Mouse (Mus musculus): ENCODE results near the gene Grasp.
A peak's percentile ranks its signal among the peaks of the same experiment; 100 is the strongest.

The Grasp gene

DNA sequence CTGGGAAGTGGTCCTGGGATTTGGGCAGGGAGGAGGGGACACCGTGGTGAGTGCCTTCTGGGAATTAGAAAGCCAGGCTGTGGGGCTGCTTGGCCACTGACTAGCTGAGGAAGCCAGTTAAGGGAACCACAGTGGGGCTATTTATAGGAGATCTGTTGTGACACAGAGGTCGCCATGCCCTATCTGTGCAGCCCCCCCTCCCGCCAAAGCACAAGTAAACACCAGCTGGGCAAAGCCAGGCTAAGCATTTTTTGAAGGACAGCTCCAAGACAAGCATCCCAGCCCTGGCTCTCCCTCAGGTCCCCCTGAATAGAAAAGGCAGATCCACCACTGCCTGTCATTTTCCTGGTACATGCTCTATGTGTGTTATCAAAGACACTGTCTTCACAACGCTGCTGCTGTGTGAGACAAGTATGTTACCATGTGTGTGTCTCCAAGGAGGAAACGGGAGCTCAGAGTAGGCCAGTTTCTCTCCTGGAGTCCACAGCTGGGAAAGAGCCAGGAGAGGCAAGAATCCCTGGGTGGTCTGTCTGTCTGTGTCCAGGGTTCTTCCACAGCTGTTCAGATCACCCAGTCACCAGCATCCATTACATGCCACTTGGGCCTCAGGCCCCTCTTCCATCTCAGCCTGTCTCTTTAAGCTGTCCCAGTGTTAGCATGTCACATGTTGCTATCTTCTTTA, 24.2 kb downstream of the Grasp start:
- DNase-seq, result peak in 1 of 2 experiments; percentile 42

DNA sequence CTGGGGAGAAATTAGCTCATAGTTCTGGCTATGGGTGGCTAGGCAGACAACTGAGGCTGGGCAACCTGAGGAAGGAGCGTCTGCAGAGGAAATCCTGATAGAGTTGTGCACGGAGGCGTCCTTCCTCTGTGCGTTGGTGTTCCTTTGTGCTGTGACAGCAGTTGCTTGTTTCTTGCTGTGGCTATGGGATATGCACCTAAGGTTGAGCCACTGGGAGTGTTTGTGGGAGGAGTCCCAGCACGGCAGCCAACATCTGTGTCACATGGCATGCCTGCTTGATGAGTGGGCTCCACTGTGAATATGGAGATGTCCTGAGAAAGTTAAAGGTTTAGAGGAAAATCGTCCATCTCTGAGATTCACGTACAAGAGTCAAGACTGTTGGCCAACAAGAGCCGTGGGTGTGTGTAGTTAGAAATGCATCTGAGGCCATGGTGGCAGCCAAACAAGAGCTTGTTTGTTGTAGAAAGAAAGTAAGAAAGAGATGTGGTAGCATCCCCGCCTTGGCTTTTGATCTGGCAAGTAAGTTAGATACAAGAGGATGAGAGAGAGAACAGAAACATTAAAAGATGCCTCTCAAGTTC, 26.3 kb downstream of the Grasp start:
- DNase-seq, result peak in 1 of 2 experiments; percentile 23

DNA sequence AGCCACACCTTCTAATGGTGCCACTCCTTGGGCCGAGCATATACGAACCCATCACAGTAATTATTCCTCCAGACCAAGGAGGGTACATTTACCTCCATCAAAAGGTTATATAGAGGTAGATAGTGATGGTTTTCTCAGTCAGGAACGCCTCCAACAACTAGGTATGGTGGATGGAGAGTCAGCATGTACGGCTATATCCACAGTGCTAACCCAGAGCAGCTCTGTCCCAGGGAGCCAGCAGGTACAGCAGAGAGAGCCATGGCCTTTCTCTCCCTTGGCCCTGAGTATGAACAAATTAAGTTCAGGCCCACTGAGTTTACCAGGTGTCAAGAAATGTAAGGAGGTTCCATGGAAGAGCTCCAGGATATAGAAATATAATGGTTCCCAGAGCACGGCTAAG, 27.9 kb downstream of the Grasp start:
- no peak for DNase-seq

DNA sequence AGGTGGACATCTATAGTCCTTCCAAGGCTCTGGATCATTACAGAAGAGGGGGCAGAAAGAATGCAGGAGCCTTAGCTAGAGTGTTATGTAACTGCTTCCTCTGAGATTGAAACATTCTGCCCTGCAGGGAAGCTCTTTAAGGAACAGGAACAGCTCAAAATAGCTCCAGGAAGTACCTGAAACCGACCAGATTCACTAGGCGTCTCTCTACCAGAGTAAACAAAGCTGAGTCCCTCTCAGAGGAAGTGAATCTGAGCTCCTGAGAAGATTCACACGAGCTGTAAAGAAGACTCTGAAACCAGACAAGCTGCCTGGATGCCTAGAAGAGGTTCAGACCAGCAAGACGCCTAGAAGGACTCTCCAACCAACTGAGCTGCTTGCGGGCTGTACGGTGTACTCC, 28.6 kb downstream of the Grasp start:
- DNase-seq, result no peak

DNA sequence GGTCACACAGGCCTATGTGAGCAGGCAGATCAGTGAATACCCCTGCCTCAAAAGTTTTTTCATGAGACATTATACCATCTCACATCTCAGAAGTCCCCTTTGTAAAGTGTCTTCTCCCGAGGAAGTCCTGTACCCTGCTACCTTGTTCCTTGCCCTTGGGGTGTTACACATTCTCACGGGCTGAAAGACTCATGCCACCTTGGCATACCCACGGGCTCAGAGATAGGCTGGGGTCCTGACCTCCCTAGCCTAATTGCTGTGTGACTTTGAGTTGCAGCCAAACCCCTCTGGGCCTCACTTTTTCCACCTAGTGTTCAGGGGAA, 29.5 kb downstream of the Grasp start:
- no peak for DNase-seq

DNA sequence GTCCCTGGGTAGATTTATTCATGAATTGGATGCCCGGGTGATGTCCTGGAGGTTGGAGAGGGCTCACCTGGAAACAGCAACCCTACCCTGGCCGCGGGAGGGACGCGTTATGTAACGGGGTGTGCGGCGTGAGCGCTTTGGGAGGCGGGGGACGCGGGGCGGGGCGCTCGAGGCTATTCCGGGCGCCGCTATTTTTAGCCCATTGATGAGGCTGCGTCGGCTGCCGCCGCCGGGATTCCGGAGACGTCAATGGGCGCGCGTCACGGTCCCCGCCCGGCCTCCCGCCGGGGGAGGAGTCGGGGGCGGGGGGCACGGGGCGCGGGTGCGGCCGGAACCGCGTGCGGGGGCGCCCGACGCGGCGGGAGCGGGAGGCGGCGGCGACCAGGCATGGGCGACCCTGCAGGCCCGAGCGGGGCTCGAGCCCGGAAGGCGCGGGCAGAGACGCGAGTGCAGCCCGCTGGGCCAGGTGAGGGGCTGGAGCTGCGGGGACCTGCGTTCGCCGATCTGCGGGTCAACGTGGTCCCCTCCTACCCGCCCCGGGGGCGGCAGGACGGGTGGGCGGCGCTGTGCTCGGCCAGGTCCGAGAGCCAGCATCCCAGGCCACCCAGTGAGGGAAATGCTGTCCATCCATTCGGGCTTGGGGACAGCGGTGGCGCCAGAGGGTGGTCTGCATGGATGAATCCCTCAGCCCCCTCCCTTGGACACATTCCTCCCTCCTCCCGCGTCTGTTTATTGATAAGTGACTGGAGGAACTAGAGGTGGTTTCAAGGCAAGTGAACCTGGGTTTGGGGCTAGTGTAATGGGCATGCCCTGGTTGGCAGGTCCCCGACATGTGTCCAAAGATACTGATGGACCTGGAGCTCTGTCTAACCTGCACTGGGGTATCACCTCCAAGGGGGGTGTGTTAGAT, 30.2 kb downstream of the Grasp start, which contains the start of gene Nr4a1:
Nr4a1 (plus strand) TSS at position 384 of the 910 bp plus-strand sequence.
- DNase-seq, result peak; percentile 75 to 93

DNA sequence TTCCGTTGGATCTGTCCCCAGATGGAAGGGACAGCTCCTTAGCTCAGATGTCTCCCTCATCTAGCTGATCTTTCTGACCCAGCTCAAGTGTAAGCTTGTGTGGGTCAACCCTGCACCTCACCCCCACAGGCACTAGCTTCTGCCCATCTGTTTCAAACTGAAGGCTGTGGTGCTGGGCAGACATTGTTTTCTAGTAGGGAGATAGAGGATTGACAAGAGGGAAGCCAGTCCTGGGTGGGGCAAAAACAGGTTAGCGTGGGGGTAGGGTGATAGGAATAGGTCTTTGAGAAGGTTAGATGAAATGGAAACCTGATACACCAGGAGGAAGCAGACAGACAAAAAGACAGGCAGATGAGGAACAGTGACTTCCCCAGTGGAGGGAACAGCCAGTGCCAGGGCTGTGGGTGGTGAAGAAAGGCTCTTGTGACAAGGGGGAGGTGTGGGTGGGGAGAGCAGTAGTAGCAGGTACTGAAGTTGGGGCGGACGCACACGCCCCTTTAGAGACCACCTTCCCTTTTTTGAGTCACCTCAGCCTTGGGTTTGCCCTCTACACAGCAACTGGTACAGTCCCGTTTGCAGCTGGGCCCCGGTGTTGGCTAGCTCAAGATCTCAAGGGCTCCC, 32.0 kb downstream of the Grasp start:
- DNase-seq, result peak in 1 of 2 experiments; percentile 33

DNA sequence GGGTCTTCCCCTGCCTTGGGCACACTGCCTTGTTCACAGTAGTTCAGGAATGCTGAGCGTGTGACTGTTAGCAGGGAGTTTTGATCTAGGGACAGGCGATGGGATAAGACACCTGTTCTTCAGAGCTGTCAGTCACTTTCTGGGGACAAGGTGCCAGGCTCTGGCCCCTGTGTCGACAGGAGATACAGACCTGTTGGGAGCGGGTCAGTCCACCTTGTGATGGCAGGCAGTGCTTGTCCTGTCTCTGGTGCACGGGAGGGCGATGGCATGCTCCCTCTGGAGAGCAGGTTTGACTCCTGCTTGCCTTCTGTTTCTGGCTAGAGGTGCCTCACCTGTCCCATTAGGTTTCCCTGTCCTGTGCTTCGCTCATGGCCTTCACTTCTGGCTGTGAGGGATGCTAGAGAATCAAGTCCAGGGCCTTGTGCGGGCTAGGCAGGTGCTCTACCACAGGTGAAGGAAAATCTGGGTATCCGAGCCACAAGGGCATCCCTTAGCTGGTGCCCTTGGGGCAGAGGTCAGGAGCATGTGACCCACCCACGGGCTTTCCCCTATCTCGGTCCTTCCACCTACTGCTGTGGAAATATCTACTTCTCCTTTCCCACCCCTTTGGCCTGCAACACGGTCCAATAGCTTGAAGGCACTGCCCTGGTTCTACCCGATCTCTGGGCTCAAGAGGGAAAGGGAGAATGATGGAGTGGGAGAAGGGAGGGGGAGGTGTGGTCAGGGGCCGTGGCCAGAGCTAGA, 32.6 kb downstream of the Grasp start:
- peak in 1 of 2 experiments; percentile 28 for DNase-seq

DNA sequence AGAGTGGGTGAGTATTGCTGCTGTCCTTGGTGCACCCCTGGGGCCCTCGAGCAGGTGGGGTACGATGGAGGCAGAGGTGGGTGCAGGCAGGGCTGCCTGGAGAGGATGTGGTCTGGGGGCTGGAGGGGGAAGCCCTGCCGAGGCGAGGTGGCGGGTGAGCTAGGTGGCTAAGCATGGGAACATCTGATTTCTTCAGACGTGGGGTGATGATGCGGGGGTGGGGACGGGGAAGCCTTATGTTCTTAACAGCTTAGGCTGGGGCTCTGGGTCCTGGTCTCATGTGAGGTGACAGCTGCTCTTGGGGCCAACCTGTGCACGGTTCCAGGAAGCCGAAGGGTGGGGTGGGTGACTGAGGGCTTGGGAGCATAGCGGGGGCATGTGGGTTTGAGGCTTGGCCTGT, 34.4 kb downstream of the Grasp start:
- no peak for DNase-seq

DNA sequence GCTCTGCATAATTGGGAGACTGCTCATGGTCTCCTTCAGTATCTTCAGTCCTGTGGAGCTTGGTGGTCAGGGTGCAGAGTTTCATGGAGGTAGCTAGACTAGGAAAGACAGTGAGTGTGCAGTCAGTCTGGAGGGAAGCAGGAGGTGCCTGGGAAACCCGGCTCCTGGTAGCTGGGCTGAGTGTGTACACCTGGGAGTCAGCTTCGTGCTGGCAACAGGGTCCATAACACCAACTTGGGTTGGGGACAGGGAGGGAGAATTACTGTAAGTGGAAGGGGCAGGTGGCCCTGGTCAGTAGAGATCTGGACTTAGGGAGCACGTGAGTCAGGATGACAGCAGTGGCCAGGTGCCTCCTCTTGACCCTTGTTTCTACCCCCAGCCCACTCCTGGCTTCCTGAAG, 35.9 kb downstream of the Grasp start:
- no peak for DNase-seq

DNA sequence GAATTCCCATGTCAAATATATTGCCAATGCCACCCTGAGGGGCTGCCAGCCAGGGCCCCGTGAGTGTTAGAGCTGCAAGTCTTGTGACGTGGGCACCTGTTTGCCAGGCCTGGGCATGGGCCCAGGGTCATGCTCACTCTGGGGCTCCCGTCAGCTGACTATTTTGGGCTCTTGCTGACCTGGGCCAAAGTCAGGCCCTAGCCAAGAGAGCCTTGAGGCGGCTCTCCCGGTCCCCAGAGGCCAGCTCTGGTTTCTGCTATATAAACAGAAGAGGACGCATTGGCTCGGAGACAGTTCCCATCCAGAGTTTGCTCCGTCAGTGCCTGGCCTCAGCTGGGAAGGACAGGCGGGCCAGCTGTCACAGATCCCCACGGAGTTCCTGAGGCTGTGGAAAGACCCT, 36.4 kb downstream of the Grasp start:
- peak; percentile 53 to 85 for DNase-seq

DNA sequence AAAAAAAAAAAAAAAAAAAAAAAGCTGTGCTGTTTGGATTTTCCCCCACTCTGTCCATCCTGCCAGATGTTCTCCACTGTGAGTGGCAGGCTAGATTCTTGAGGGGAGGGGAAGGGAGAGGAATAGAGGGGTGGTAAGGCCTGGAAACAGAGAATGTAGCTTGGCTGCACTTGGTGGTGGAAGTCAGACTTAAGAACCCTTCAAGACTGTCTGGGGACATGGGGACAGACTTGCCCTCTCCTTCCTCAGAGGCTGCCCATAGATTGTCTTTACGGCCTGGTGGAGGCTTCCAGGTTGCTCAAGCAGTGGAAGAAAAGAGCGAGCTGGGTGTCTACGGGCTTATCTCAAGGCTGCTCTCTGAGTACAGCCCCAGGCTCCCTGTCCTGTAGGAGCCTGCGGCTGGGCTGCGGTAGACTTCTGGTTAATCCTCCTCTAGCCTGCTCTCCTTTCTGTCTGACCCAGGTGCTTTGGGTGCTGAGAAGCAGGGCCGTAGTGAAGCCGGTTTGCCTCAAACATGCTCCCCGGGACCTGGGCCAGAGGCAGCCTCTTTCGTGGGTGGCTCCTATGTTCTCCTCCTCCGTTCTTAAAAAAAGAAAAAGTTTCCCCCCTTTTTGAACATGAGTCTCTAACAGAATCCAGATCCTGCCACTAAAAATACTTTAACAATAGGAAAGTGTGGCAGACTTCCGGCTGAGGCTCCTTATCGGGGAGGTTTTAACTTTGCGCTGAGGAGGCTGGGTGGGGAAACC, 37.1 kb downstream of the Grasp start:
- no peak for DNase-seq

DNA sequence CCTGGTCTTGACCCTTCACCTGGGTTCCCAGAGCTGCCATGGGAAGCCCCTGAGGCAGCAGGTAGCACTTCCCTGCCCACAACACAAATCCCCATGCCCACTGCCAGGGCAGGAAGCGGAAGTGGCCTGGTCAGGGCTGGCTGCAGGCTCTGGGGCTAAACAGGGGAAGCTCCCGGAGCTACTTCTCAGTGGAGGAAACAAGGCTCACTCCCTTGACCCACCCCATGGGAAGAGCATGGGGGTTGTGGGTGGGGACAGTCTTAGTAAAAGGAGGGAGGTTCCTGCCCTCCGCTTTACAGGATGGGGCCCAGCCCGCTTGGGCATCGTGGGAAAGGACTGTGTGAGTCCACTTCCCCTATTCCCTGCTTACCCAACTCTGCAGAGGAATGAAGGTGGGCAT, 38.5 kb downstream of the Grasp start:
- DNase-seq, result no peak

DNA sequence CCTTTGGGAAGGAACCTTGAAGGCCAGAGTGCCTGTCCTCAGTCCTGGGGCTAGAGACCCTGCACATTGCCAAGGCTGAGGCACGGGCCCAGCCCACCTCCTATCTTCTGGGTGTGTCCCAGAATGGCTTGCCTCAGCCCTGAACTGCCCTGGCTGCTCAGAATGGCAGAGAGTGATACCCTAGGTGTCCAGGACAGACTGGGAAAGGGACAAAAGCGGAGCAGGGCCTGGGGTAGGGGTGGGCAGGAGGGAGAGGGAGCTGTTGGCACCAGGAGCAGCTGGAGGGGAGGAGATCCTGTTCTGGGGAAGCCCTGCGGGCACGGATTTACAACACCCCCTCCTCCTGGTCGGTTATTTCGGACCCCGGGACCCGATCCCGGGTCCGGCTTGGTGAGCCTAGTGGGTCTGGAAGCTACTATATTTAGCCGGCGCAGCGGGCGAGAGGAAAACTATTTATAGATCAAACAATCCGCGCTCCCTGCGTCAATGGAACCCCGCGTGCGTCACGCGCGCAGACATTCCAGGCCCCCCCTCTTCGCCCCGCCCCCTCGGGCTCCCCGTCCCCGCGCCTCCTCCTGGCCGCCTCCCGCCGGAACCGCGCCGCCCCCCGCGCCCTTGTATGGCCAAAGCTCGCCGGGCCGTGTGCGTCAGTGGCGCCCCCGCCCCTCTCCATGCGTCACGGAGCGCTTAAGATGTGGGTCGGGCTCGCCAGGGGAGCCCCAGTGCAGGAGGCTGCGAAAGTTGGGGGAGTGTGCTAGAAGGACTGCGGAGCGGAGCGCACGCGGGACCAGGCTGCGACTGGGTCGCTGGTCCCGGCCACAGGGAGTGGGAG, 42.4 kb downstream of the Grasp start:
- peak; percentile 95 to 97 for DNase-seq

DNA sequence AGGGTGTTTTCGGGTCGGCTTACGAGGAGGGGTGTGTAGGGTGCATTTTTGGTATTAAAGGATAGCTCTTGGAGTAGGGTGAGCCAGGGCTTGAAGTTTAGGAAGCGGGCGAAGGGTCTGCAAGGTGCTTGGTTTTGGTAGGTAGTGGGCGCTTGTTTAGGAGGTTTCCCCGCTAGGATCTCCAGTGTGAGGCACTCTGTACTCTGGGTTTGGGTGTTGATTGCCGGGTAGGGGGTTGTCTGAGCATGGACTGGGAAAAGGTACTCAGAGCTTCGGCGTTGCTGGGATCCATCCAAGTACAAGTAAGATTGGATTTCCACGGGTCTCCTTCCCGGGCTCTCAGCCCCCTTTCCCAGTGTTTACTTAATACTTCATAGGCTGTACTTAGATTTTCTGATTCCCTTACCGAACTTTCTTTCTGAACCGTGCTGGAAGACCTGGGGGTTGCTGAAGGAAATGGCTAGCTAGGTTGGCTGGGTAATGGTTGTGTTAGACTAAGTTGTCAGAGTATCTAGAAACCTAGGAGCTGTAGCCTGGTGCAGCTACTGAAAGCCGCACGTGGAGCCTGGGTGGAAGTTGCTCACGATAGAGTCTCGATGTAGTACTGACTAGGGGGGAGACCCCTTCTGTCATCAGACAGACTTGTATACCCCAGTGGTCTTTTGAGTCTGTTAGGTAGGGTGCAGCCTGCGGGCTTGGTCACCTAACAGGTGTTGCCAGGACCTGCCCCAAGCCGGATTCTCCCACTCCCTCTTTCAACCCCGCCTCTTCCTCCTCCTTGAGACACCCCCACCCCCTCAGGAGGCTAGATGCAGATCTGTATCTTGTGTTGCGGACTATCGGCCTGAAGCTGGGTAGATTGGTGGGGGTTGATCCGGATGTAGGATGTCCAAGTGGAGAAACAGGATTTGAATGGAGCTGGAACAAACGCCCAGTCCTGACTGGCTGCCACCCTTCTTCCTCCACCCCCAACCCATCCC, 43.4 kb downstream of the Grasp start:
- peak; percentile 34 to 75 for DNase-seq

DNA sequence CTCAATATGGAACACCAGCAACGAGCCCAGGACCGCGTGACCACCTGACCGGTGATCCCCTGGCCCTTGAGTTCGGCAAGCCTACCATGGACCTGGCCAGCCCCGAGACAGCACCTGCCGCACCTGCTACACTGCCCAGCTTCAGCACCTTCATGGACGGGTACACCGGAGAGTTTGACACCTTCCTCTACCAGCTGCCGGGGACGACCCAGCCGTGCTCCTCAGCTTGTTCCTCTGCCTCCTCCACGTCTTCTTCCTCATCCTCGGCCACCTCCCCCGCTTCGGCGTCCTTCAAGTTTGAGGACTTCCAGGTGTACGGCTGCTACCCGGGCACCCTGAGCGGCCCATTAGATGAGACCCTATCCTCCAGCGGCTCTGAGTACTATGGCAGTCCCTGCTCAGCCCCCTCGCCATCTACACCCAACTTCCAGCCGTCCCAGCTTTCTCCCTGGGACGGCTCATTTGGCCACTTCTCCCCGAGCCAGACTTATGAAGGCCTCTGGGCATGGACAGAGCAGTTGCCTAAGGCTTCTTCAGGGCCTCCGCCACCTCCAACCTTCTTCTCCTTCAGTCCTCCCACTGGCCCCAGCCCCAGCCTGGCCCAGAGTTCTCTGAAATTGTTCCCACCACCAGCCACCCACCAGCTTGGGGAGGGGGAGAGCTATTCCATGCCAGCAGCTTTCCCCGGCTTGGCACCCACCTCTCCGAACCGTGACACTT, 46.3 kb downstream of the Grasp start:
- DNase-seq, result no peak

DNA sequence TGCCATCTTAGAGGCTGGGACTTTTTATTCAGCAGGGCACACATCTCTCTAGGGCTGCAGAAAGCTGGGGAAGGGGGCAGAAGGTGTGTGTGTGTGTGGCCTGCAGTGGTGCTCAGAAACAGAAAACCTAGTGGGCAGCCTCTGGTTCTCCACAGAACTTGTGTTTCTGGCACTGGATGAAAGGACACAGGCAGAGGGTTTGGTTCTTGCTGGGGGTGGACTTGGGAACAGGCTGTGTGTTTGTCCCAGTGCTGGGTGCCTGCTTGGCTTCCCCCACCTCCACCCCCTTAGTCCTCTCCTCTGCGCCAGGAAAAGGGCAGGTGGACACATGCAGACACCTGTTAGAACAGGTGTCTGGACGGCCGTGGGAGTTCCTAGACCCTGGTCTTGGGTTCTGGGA, 47.1 kb downstream of the Grasp start:
- DNase-seq, result no peak

DNA sequence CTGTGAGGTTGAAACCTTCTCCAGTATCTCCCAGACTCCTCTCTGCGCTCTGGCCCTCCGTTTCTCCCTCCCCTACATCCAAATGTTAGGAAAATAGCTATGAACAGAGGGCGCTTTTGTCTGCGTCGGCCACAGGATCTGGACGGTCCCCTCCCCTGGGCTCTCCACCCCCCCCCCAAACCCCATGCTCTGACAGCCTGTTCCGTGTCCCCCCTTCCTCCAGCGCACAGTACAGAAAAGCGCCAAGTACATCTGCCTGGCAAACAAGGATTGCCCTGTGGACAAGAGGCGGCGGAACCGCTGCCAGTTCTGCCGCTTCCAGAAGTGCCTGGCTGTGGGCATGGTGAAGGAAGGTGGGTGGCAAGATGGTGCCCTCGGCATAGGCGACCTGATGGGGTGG, 47.5 kb downstream of the Grasp start:
- DNase-seq, result no peak

DNA sequence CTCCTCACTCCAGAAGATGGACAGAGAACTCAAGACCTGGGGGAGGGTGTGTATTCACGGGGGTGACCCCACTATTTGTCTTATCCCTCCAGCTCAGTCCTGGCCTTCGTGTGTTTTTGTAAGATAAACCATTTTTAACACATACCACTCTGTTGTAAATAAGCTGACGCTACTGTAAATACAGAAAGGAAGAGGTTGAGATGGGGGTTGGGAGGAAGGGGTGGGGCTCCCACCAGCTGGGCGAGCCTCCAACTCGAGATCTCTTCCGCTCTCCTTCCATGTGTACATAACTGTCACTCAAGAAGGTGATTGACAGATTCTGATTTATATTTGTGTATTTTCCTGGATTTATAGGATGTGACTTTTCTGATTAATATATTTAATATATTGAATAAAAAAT, 50.4 kb downstream of the Grasp start:
- DNase-seq, result no peak
